Mouse (Mus musculus) forebrain, embryonic 15.5 days (tissue): ENCODE measurements at regions not wholly inside any gene's neighbourhood (a gene's known extent, or its start where the extent isn't known, plus 50 kb on each side); places are given as distances from the start of the nearest gene placed in this dataset.

ENCODE experiments used
- ATAC-seq: fragments of 200-750 bp; cut with Nextera tagmentation; replicated peaks from 2 replicates; pipeline ENCODE4 v1.8.0; 2017; ENCODE audit warnings: mild to moderate bottlenecking, moderate TSS enrichment, moderate library complexity
- H3K27ac ChIP-seq: fragments of 300-500 bp; sonication (generic); replicated peaks from 2 replicates; pipeline ENCODE4 v1.5.1; 2015; ENCODE audit warnings: mild to moderate bottlenecking, inconsistent platforms
- H3K27me3 ChIP-seq: fragments of 300-500 bp; sonication (generic); 2 replicates; pipeline ENCODE4 v1.6.1; 2015; ENCODE audit warnings: inconsistent platforms
- H3K36me3 ChIP-seq: fragments of 300-500 bp; sonication (generic); 2 replicates; pipeline ENCODE4 v1.6.1; 2015; ENCODE audit warnings: mild to moderate bottlenecking, inconsistent platforms
- H3K4me1 ChIP-seq: fragments of 300-500 bp; sonication (generic); 2 replicates; pipeline ENCODE4 v1.6.1; 2015; ENCODE audit warnings: inconsistent platforms
- H3K4me2 ChIP-seq: fragments of 300-500 bp; sonication (generic); replicated peaks from 2 replicates; pipeline ENCODE4 v1.6.1; 2015; ENCODE audit warnings: mild to moderate bottlenecking, inconsistent platforms
- H3K4me3 ChIP-seq: fragments of 300-500 bp; sonication (generic); 2 replicates; pipeline ENCODE4 v1.5.1; 2015; ENCODE audit warnings: mild to moderate bottlenecking, inconsistent platforms
- H3K9ac ChIP-seq: fragments of 300-500 bp; sonication (generic); replicated peaks from 2 replicates; pipeline ENCODE4 v1.6.1; 2015; ENCODE audit warnings: mild to moderate bottlenecking, inconsistent platforms
- H3K9me3 ChIP-seq: fragments of 300-500 bp; sonication (generic); 2 replicates; pipeline ENCODE4 v1.6.1; 2016; ENCODE audit warnings: inconsistent platforms
- WGBS: fragments of 180-500 bp; shearing (Covaris S2); methylation state at CpG from one replicate; pipeline ENCODE4 v1.1.7; 2015; ENCODE audit warnings: mixed read lengths; 5-methylcytosine and 5-hydroxymethylcytosine counted together

DNA sequence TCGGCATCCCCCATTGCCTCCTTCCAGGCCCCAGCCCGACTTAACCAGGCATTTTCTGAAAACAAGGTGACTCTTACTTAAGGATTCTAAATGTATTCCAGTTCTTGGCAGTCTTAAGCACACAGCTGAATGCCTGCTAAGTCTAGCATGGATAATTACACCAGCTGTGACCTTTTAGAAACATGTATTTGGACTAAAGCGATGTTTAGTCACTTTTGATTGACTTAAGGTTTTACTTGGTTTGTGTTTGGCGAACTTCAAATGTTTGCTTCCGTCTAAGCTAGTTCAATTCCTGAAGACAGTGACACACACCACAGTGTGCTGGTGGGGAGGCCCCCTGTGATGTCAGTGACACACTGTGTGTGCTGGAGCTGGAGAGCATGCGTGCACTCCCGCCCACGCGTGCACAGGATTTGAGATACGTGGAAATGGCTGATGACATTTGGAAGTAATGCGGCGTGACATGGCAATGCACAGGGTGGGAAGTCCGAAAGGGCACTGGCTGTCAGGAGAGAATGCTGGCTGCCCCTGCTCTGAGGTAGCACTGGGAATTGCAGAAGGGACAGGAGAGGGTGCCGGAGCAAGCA lies 179.0 kb upstream of the Cdh13 start:
- H3K4me3 ChIP-seq, result no peak overlapping the region
- WGBS, result 45% methylated on average over 14 of the region's 14 CpGs
- H3K4me2 ChIP-seq, result no peak overlapping the region
- no peak overlapping the region; the same call in 1 of the 2 replicates for H3K27ac ChIP-seq
- H3K36me3 ChIP-seq, result no peaks in the 10 kb centered on the region
- ATAC-seq, result peak; percentile 66
- H3K9me3 ChIP-seq, result no peaks in the 10 kb centered on the region
- no peaks in the 10 kb centered on the region for H3K27me3 ChIP-seq
- H3K9ac ChIP-seq, result no peak overlapping the region
- H3K4me1 ChIP-seq, result peaks cover 14% of the 10 kb centered on the region

DNA sequence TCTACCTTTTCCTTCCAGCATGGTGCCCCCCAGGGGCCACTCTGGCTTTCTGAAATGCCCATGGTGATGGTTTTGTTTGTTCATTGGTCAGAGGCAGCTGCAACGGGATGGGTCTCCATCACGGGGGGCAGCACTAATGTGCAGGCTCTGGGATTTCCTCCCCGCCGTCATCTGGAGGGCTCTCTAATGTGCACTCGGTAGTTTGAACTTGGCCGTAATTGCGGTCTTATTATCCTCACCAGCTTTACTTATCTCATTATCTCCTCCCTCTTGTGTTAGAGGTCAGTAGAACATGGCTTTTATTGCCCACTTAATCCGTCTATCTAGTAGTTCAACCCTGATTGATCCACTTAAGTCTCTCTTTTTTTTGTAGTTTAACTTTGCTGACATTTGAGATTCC lies 182.2 kb upstream of the Cdh13 start:
- no peak overlapping the region for H3K4me2 ChIP-seq
- H3K36me3 ChIP-seq, result no peaks in the 10 kb centered on the region
- no peak overlapping the region for H3K9ac ChIP-seq
- H3K4me3 ChIP-seq, result no peak overlapping the region
- WGBS, result 61% methylated on average over 8 of the region's 8 CpGs
- H3K27me3 ChIP-seq, result no peaks in the 10 kb centered on the region
- H3K27ac ChIP-seq, result no peak overlapping the region
- no peaks in the 10 kb centered on the region for H3K9me3 ChIP-seq
- no peak for ATAC-seq
- peaks cover 21% of the 10 kb centered on the region for H3K4me1 ChIP-seq

DNA sequence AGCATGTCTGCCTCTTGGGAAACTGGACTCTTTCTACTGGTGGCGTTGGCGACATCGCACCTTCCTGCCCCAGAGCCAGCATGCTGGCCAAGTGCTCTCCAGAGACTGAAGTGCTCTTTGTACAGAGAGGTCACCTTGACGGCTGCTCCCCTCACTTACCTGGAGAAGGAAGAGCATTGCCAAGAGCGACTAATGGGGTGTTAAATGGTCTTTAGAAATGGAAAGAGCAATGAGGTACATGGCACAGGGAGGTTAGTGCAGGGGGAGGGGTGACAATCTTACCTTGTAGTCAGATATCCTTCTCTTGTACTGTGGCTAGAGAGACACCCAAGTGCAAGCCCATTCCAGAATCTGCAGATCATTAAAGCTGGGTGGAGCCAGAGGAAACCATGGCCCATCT lies 220.8 kb upstream of the Cdh13 start:
- H3K4me3 ChIP-seq, result no peak overlapping the region
- no peak for ATAC-seq
- no peaks in the 10 kb centered on the region for H3K36me3 ChIP-seq
- 82% methylated on average over 5 of the region's 5 CpGs for WGBS
- no peaks in the 10 kb centered on the region for H3K9me3 ChIP-seq
- H3K4me1 ChIP-seq, result peaks cover 4% of the 10 kb centered on the region; the same call in 1 of the 2 replicates
- H3K27ac ChIP-seq, result no peak overlapping the region
- H3K4me2 ChIP-seq, result no peak overlapping the region
- no peak overlapping the region for H3K9ac ChIP-seq
- H3K27me3 ChIP-seq, result no peaks in the 10 kb centered on the region

DNA sequence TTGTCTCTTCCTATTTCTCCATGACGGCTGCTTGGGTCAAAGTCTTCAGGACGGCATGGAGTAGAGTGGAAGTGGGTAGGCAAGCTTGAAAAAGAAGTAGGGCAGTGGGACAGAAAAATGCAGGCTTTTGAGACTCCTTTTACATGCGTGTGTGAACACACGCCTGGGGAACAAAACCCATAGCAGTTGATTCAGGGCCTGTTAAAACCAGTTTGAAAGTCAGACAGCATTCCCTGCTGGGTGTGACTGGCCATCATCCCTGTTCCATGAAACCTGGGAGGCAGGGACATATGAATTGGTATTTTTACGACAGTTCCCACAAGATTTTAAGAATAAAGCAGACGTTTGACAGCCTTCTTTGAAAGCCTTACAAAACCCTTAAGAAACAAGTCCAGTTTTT lies 226.8 kb upstream of the Cdh13 start:
- H3K4me1 ChIP-seq, result no peaks in the 10 kb centered on the region
- no peak overlapping the region for H3K27ac ChIP-seq
- no peaks in the 10 kb centered on the region for H3K9me3 ChIP-seq
- H3K9ac ChIP-seq, result no peak overlapping the region
- ATAC-seq, result no peak
- H3K36me3 ChIP-seq, result no peaks in the 10 kb centered on the region
- H3K4me2 ChIP-seq, result no peak overlapping the region
- no peak overlapping the region for H3K4me3 ChIP-seq
- H3K27me3 ChIP-seq, result no peaks in the 10 kb centered on the region
- 90% methylated on average over 6 of the region's 6 CpGs for WGBS

DNA sequence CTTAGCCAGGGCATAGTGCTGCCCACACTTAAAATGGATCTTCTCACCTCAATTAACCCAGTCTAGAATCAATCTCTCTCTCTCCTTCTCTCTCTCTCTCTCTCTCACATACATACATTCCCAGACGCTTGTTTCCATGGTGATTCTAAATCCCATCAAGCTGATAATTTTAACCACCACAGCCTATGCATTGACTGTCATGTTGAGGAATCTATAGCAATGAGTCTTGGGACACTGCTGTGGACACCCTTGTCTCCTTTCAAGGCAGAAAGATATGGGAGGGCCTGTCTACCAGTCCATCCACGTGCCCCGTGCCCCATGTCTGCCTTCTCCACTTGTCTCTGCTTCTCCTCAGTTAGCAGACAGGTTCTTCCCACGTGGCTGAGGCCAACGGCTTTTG lies 228.0 kb upstream of the Cdh13 start:
- no peaks in the 10 kb centered on the region for H3K4me1 ChIP-seq
- no peaks in the 10 kb centered on the region for H3K36me3 ChIP-seq
- 72% methylated on average over 5 of the region's 5 CpGs for WGBS
- no peak overlapping the region for H3K4me2 ChIP-seq
- no peaks in the 10 kb centered on the region for H3K27me3 ChIP-seq
- no peak overlapping the region for H3K4me3 ChIP-seq
- no peak overlapping the region for H3K9ac ChIP-seq
- no peaks in the 10 kb centered on the region for H3K9me3 ChIP-seq
- no peak overlapping the region for H3K27ac ChIP-seq
- ATAC-seq, result no peak

DNA sequence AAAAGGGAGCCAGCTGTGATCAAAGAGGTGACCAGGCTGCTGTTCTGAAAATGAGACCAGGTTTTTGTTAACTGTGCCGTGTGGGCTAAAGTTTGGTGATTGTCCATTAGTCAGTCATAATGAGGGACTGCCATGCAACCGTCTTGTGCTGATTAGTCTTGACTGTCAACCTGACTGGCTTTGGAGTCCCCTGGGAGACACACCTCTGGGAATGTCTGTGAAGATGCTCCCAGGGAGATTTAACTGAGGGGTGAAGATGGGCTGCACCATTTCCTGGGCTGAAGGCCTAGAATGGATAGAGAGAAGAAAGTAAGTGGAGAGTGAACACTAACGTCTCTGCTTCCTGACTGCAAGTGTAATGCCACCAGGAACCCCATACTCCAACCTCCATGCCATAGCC lies 233.1 kb upstream of the Cdh13 start:
- Histone ChIP-seq H3K36me3 (no peaks in the 10 kb centered on the region), H3K4me3 (no peak overlapping the region), H3K27ac (no peak overlapping the region), H3K4me2 (no peak overlapping the region), H3K9me3 (no peaks in the 10 kb centered on the region), H3K27me3 (no peaks in the 10 kb centered on the region), H3K9ac (no peak overlapping the region), H3K4me1 (no peaks in the 10 kb centered on the region)
- no peak for ATAC-seq
- WGBS, result 88% methylated on average over 3 of the region's 3 CpGs

DNA sequence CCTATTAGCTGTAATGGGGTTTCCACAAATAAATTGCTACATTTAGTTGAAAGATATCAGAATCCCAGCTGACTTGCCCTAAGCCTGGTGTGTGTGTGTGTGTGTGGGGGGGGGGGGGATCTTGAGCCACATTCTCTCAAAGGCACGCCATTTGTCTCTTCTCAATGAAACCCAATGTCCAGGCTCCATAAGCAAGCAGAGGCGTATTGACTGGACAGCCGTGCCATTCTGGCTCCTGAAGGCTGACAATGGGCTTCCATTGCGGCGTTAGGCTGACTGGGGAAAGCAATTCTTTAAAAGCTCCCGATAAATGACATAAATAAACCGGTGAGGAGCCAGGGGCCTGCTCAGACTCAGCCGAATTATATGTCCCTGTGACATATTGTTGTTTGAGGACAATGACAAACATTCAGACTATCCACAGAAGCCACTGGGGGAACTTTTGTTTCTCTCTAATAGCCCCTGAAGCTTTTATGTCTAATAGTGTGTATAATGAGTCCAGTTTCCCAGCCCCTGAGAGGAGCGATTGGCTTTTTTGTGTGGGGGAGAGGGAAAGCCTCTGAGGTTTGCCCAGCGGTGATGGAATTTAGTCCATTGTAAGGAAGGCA lies 240.6 kb upstream of the Mphosph6 start:
- 6% methylated on average over 10 of the region's 10 CpGs for WGBS
- Histone ChIP-seq H3K36me3 (no peaks in the 10 kb centered on the region), H3K4me2 (no peak overlapping the region), H3K27ac (no peak overlapping the region), H3K9me3 (no peaks in the 10 kb centered on the region), H3K4me3 (no peak overlapping the region), H3K27me3 (no peaks in the 10 kb centered on the region), H3K4me1 (no peaks in the 10 kb centered on the region), H3K9ac (no peak overlapping the region)
- no peak for ATAC-seq

DNA sequence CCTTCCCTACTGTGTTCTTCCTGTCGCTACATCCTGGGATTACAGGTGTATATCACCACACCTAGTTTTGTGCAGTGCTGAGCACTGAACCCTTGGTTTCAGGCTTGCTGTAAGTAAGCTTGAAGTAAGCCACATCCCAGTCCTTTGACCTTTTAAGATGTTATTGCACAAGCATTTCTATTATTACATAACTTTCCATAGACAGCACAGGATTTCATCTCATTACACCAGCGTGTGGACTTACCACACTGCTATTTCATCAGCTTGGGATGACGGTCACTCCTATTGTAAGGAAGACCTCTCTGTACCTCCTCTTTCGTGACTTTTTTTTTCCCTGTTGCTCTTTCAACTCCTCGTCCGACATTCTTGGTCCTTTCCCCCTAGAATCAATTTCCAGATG lies 239.5 kb upstream of the Mphosph6 start:
- 69% methylated on average over 6 of the region's 6 CpGs for WGBS
- Histone ChIP-seq H3K9ac (no peak overlapping the region), H3K27me3 (no peaks in the 10 kb centered on the region), H3K36me3 (no peaks in the 10 kb centered on the region), H3K4me3 (no peak overlapping the region), H3K4me1 (no peaks in the 10 kb centered on the region), H3K9me3 (no peaks in the 10 kb centered on the region), H3K27ac (no peak overlapping the region), H3K4me2 (no peak overlapping the region)
- no peak for ATAC-seq

DNA sequence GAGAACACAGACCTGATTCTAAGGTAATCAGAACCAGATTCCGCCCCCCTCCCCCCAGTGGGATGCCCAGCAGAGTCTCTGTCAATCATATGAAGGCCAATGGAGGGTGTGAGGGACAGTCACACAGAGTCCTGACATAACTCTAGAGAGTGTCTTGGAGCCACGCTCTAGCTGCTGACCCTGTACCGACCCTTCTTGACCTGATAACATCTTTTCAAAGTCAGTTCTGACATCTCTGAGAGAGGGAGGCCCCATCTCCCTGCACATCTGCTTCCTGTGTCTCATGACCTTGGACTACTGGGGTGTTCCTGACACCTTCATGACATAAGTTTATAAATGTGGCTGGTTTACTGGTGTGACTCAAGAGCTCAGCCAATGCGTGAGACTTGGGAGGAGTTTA lies 236.1 kb upstream of the Mphosph6 start:
- H3K9ac ChIP-seq, result no peak overlapping the region
- 87% methylated on average over 4 of the region's 4 CpGs for WGBS

DNA sequence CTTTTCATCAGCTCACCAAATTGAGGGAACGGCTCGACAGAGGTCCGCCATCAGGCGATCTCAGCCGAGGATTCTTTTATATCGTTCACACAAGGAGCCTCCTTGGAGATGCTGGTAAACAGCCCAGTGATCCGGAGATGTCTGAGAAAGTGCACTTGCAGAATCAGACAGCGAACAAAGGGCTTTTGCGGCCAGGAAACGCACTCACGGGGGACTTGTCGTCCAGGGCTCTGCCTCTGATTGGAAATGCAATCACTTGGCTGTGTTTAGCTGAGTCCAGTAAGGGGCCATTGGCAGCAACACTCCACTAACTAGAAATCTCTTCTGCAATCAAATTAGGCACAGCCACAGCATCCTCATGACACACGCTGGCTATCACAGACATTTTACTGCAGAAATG lies 232.3 kb upstream of the Mphosph6 start:
- H3K27me3 ChIP-seq, result no peaks in the 10 kb centered on the region
- 18% methylated on average over 13 of the region's 13 CpGs for WGBS
- peaks cover 12% of the 10 kb centered on the region for H3K4me1 ChIP-seq
- no peaks in the 10 kb centered on the region for H3K9me3 ChIP-seq
- peak overlapping the region; percentile 19 for H3K27ac ChIP-seq
- H3K9ac ChIP-seq, result no peak overlapping the region
- no peaks in the 10 kb centered on the region for H3K36me3 ChIP-seq
- ATAC-seq, result no peak
- H3K4me3 ChIP-seq, result no peak overlapping the region
- peak overlapping the region; percentile 28 for H3K4me2 ChIP-seq

More for the DNA sequence above, 236.1 kb upstream of the Mphosph6 start:
- ATAC-seq, result no peak
- H3K27me3 ChIP-seq, result no peaks in the 10 kb centered on the region
- no peak overlapping the region for H3K4me2 ChIP-seq
- no peaks in the 10 kb centered on the region for H3K9me3 ChIP-seq
- H3K27ac ChIP-seq, result no peak overlapping the region
- H3K4me3 ChIP-seq, result no peak overlapping the region
- H3K36me3 ChIP-seq, result no peaks in the 10 kb centered on the region
- H3K4me1 ChIP-seq, result peaks cover 12% of the 10 kb centered on the region

DNA sequence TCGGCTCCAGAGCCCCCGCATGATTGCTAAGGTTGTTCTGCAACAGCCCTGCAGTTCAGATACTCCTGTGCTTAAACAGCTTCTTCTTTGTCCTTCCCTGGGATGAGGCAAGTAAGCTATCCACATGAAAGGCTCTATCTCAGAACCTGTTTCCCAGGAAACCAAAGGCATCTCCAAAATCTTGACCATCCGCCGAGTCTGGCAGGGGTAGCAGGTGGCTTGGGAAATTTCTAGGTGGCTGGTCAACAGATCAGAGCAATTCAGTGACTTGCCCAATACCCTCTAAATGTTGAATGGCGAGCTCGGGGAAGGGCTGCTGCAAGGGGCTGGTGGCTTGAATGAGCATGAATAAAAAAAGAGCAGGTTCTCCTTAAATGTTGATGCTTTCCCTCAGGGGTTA lies 229.7 kb upstream of the Mphosph6 start:
- Histone ChIP-seq H3K9ac (no peak overlapping the region), H3K4me1 (peaks cover 12% of the 10 kb centered on the region), H3K9me3 (no peaks in the 10 kb centered on the region), H3K4me3 (no peak overlapping the region), H3K4me2 (no peak overlapping the region), H3K36me3 (no peaks in the 10 kb centered on the region), H3K27ac (no peak overlapping the region), H3K27me3 (no peaks in the 10 kb centered on the region)
- WGBS, result 54% methylated on average over 6 of the region's 6 CpGs
- no peak for ATAC-seq

DNA sequence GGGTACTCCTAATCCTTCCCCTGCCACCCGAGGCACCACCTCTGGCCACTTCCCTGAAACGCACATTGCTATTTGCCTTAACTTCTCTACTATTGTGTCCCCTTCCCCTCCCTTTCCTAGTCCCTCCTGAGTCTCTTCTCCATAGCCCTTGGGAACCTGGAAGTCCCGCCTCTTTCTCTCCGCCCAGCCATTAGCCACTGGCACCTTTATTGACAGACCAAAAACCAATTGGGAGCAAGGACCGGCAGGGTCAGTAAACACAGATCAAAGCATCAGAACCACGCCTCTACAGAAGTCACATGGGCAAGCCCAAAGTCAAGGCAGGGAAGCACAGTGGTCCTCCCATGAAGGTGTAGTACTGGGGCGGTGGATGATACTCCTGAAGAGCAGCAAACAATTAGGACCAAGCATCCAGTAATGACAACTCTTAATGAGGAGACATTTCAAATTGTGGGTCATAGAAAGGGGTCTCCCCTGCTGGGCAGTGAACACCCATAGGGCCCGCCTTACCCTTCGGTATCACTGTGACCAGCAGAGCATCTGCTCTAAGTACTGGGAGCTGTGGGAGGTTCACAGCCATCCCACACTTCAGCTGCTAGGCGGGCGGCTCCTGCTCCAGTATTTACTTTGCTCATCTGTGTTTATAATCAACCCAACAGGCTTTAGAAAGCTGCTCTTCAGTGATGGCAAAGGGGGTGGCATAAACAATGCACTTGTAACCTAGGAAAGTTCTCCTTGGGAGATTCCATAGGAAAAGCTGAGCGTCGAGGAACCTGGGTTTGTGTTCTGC lies 226.5 kb upstream of the Mphosph6 start:
- no peaks in the 10 kb centered on the region for H3K36me3 ChIP-seq
- no peak overlapping the region for H3K9ac ChIP-seq
- no peak overlapping the region for H3K27ac ChIP-seq
- no peak overlapping the region for H3K4me3 ChIP-seq
- H3K4me2 ChIP-seq, result no peak overlapping the region
- ATAC-seq, result no peak
- no peaks in the 10 kb centered on the region for H3K4me1 ChIP-seq
- H3K27me3 ChIP-seq, result no peaks in the 10 kb centered on the region
- WGBS, result 89% methylated on average over 13 of the region's 13 CpGs
- H3K9me3 ChIP-seq, result no peaks in the 10 kb centered on the region
